Mouse (Mus musculus) G1E-ER4 (cell line): Measurements from ENCODE around the gene Brwd3. TPM values are rescaled to one million over a fixed set of nuclear protein-coding genes. Genes with fewer than 3 reads are reported as not detected.

ENCODE experiments used
- GATA1 ChIP-seq: IDR thresholded peaks from one replicate; pipeline ENCODE4 v1.8.0; 2012; ENCODE audit warnings: low read length, inconsistent platforms
- polyA plus RNA-seq: library from polyadenylated mRNA; stranded (reverse); fragments of >175 nt; gene quantifications from 2 replicates; pipeline ENCODE4 v1.2.3, GENCODE M21; 2012

Brwd3 gene
- 1.1 and 1.2 TPM in 2 replicates for polyA plus RNA-seq

DNA sequence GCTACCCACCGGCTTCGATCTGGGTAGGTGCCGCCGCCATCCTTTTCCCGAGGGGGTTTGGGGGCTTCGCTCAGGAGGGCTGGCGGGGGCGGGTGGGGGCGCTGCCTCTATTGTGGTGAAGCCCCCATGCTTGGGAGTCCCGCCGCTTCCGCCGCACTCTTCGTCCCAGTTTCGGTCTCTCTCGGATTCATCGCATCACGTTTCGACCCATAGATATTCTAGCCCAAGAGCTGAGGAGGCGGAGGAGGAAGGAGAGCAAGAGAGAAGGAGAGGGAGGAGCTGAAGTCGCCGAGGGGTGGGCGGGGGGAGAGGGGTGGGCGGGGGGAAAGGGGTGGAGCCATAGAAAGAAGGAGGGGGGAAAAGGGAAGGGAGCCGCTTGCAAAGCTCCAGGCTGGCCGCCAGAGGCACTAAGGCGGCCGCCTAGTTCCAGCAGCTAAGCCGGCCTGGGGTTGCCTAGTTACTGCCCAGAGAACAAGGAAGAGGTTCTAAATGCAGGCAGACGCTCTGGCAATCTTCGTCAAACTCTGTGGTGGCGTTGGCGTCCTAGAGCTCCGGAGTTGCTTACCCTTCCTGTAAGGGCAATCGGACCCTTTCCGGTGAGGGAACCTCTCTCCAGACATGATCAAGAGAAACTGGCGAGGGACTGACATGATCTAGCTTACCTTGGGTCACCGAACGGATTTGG lies at the start of gene Brwd3:
Gene Brwd3 (minus strand): TSS at position 283 of the 685 bp plus-strand sequence.
- TF ChIP-seq GATA1, result no peak

DNA sequence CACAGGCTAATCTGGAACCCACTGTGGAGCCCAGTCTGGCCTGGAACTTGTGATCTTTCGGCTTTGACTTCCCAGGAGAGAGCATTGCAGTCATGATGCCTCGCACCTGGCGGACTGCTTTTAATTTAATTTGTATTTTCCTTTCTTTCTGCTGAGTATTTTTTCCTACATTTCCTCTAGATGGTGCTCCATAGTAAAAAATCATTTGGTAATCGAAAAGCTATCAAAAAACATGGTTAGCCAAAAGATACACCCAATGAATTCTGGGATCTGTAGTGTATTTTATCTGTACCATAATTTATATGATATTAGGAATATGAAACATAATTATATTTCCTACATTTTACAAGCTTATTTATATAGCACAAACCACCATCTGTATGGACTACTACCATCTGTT lies 28.5 kb upstream of the Brwd3 start:
- TF ChIP-seq GATA1, result no peak

GRCm38 (mm10) chrX:108842705-108843104 lies 8.5 kb upstream of the Brwd3 start:
- TF ChIP-seq GATA1, result no peak

DNA sequence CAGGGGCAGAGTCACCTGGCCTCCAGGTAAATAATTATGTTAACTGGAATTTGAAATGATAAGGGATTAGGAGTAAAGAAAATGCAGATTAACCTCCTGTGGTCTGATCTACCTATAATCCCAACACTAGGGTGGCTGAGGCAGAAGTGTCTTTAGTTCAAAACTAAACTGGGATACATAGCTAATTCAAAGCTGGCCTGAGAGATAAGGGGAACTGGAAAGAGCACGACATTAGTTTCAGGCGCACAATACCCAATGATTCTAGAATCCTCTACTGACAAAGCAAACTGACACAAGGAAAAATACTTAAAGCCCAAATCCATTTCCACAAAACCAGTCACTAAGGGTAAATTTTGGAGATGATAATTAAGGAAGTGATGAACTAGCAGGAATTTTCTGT lies 2.2 kb upstream of the Brwd3 start:
- TF ChIP-seq GATA1, result no peak

DNA sequence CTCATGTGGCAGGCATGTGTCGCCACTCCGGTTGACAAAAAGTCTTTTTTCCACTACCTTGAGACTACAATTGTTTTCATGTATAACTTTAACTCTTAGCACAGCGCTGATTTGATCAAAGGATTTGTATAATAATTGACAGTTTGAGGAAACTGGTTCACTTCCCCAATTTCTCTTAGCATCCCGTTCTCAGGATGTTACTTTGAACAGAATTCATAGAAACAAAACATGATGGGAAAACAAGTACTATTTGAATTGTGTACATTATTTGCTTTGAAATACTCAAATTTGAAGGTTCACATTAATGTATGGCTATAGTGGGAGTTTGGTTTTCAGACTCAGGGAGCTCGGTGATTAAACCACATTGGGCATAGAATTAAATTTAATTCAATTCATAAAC lies 1.1 kb upstream of the Brwd3 start:
- no peak for TF ChIP-seq GATA1

DNA sequence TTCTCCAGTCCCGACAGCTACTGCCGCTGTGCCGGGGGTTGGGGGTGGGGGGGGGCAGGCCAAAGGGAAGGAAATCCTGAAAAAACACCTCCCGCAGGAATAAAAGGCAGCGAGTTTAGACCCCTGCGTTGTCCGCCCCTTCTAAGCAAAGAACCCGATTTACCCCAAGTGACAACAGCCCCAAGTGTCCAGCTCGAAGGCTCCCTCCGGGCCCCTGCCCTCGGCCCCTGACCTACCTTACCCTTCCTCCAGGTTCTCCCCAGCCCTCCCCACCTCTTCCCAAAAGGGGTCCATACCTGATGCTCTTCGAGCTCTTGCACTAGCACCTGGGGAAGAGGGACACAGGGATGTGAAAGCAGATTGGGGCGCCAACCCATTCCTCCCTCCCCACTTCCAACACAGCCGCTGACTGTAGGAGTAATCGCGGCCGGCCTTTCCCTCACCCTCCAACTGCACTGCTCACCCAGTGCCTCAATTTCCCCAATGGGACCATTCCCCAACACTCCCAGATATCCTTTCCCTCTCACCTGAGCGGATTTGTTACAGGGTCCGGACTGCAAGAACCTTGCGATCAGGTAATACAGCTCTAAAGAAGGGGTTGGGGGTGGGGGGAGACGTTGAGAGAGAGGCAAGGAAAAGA lies 671 bp downstream of the Brwd3 start:
- no peak for TF ChIP-seq GATA1

DNA sequence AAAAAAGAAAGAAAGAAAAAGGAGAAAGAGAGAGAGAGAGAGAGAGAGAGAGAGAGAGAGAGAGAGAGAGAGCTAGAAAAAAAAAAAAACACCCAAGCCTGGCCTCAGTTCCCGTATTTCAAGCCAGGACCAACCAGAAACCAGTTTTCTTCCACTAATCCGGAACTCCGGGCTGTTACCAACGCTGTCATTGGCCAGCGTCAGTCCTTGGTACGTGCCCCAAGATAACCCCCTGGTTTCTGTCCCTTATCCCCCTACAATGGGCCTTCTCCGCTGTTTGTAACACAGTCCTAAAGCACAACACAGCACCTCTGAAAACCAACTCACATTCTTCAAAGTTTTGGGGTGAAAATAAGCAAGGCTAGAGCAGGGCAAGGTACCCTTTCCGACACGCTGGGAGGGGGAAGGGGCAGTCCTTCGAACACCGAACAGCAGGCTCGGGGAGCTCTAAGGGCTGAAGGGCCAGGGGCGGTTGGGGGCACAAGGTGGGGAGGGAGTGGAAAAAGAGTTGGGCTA lies 1.4 kb downstream of the Brwd3 start:
- no peak for TF ChIP-seq GATA1

DNA sequence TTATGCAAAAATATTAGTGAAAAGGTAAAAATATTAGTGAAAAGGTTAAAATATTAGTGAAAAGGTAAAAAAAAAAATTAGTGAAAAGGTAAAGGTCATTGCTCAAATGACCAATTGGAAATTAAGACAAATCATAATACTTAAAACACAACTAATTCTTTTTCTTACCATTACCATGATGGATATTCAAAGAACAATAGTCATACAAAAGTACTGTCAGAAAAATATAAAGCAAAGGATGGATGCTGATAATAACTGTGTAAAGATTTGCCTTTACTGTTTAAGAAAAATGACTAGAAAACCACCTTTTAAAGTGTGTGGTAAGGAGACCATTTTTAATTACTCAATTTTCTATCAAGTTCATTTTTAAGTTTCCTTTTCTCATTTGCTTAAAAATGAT lies 2.9 kb downstream of the Brwd3 start:
- no peak for TF ChIP-seq GATA1

DNA sequence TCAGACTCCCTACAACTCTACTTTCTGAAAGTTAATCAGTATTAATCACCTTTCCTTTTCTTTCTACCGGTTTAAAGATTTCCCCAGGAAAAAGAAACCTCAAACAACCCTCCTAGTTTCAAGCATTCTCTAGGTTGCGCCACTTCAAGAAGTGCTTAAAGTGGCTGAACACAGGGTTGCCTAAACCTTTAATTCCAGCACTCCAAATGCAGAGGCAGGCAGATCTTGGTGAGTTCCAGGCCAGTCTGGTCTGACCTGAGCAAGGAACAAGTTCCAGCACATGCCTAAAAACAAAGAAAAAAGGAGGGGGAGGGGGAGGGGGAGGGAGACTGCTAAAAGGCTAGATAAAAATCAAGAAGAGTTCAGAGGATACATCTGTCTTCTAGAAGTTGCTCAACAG lies 6.1 kb downstream of the Brwd3 start:
- TF ChIP-seq GATA1, result no peak

GRCm38 (mm10) chrX:108797268-108797667 lies 36.9 kb downstream of the Brwd3 start:
- no peak for TF ChIP-seq GATA1

DNA sequence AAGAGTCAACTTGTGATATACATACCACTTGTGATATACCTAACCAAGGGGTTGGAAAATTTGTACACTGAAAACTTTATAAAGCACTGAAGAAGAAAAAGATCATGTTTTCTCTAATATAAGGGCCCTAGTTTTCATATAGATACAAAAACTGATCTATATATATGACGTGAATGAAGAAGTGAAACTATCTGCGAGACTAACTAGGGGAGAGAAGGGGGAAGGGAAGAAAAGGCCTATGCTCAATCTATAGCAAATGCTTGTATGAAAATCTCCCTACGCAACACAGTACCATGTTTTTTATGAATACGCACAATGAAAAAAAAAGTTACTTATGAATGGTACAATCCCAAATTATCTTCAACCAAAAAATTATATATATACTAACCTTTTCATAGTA lies 50.4 kb downstream of the Brwd3 start:
- TF ChIP-seq GATA1, result no peak

GRCm38 (mm10) chrX:108731755-108732154 lies 102.4 kb downstream of the Brwd3 start:
- no peak for TF ChIP-seq GATA1

DNA sequence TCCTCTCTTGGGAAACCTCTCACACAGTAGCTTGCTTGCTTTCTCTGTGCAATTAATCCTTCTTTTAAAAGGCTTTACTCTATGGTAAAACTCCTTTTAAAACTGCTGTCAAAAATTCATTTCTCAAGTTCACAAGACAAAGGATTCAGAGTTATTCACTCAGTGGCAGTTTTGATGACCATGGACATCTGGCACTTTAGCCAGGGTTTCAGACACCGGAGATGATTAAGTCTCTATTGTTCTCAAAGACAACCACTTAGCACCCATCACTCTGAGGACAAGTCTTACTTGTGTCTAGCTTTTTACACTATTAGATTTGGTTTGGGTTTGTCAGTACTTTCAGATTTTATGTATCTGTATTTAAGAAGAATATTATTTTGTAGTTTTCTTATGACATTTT lies 104.6 kb downstream of the Brwd3 start:
- TF ChIP-seq GATA1, result no peak

DNA sequence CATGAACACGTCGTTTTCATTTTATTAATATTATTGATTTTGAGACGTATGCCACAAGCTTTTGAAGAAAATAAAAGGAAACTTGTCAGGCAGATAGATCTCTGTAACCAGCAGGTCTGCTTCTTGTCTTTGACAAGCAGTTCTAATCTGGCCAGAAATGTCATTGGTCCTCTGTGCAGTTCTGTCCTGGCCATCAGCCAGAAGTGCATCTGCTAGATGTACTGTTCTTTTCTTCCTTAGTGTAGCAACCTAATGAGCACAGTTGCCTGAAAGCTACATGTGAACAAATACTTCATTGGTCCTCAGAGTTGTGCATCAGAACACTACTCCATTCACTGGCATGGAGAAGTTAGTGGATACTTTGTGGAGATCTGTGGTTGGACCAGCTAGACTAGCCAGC lies 105.1 kb downstream of the Brwd3 start:
- TF ChIP-seq GATA1, result no peak

DNA sequence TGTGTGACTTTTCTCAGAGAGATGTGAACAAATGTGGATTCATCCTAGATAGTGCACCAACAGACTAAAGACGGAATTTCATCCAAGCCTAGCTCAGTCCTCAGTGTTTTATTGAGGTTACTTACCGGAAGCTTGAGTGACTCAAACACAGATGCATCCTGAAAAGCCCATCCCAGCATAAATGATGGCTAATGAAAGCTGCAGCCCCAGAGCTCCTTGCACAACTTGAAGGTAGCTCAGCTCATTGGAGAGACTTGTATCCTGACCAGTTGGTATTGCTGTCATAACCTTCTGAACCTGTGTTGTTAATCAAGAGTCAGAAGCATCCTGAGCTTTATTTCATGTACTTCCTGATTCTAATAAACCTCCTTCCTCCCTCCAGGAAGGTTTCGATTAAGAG lies 105.8 kb downstream of the Brwd3 start:
- TF ChIP-seq GATA1, result no peak

- TF ChIP-seq GATA1, result no peak
These were observed 109.9 kb downstream of the Brwd3 start for GRCm38 (mm10) chrX:108724241-108724640.

DNA sequence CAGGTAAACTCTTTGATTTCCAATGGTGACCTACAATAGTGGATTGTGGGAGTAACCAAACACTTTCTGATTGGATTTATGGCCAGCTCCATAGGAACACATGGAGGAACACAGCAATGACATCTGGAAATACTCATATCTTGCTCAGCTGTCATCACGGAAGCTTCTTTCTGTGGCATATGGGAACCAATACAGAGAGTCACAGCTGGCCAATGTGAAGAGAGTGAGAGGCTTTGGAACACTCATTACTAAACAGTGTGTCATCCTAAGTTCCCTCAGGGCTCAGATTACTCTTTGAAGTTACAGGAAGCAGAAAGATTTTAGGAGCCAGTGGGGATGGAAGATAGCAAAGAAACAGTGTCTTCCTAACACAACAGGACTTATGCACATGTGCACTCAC lies 111.7 kb downstream of the Brwd3 start:
- TF ChIP-seq GATA1, result no peak

GRCm38 (mm10) chrX:108704312-108704711 lies 129.9 kb downstream of the Brwd3 start:
- no peak for TF ChIP-seq GATA1

Other genes starting within 250 kb of the Brwd3 start
- not detected in 2 replicates for gene Gm379, start 169.5 kb downstream of the Brwd3 start, polyA plus RNA-seq
- gene Hmgn5, start 179.0 kb upstream of the Brwd3 start, polyA plus RNA-seq, result 5.7 and 10.7 TPM in 2 replicates